ENCODE assay signal across 10 mouse cellular contexts in genomic region chr6:113342297-113342696, GRCm38 (mm10). TPM values are rescaled to one million over a fixed set of nuclear protein-coding genes. Genes with fewer than 3 reads are reported as not detected.
DNase-seq lines count a peak whose midpoint lies in the region; ATAC-seq and TF ChIP-seq lines count a peak whose summit lies in the region.
"Had no signal": no experiment of that assay in that cellular context is flagged by ENCODE, and none has a peak within 500 bp of the region (broad histone marks: within the 10 kb centered on the region; RNA-seq: fewer than 3 reads in every experiment).

No protein-coding gene starts in this region.

- H3K4me2 ChIP-seq in kidney, postnatal 0 days (ENCODE audit: low read length): peak overlapping the region; percentile 78
- H3K4me2 ChIP-seq in heart, postnatal 0 days (ENCODE audit: low read depth, low read length): peak overlapping the region; percentile 96
- peak overlapping the region; percentile 78 for H3K4me2 ChIP-seq in midbrain, embryonic 12.5 days (replicated peaks)

- ATAC-seq in kidney, postnatal 0 days (replicated peaks; ENCODE audit: low FRiP score, low read depth): no peak
- no peak for ATAC-seq in heart, postnatal 0 days (ENCODE audit: insufficient read depth, low read depth)
- no peak for ATAC-seq in midbrain, embryonic 12.5 days (ENCODE audit: low FRiP score, low read depth)

- H3K4me3 ChIP-seq in kidney, postnatal 0 days (replicated peaks; ENCODE audit: low read depth, low read length): 0 out of 2 replicates have a peak overlapping the region, but pooled peaks have one; percentile 9
- peak overlapping the region; percentile 16; the same call in 1 of the 2 replicates for H3K4me3 ChIP-seq in embryonic facial prominence, embryonic 10.5 days
- H3K4me3 ChIP-seq in heart, postnatal 0 days (ENCODE audit: low read depth, low read length): peak overlapping the region; percentile 91; the same call in 1 of the 2 replicates
- no peak overlapping the region for H3K4me3 ChIP-seq in midbrain, embryonic 12.5 days

- no peak for TF ChIP-seq EP300 in heart, postnatal 0 days (IDR thresholded peaks at IDR 0.05; ENCODE audit: low read depth)

- no peak overlapping the region for H3K27ac ChIP-seq in kidney, postnatal 0 days
- H3K27ac ChIP-seq in embryonic facial prominence, embryonic 10.5 days (replicated peaks): no peak overlapping the region; the same call in 1 of the 2 replicates
- H3K27ac ChIP-seq in heart, postnatal 0 days (ENCODE audit: low read depth): no peak overlapping the region; the same call in 1 of the 2 replicates
- H3K27ac ChIP-seq in midbrain, embryonic 12.5 days (replicated peaks): 0 out of 2 replicates have a peak overlapping the region, but pooled peaks have one; percentile 15

- peaks cover 27% of the 10 kb centered on the region for H3K4me1 ChIP-seq in kidney, postnatal 0 days (replicated peaks; ENCODE audit: insufficient read depth, low read length)
- peaks cover 29% of the 10 kb centered on the region for H3K4me1 ChIP-seq in embryonic facial prominence, embryonic 10.5 days
- H3K4me1 ChIP-seq in heart, postnatal 0 days (ENCODE audit: control insufficient read depth, insufficient read depth): peaks cover 37% of the 10 kb centered on the region
- H3K4me1 ChIP-seq in midbrain, embryonic 12.5 days: peaks cover 24% of the 10 kb centered on the region

- no peaks in the 10 kb centered on the region for H3K9me3 ChIP-seq in kidney, postnatal 0 days (replicated peaks; ENCODE audit: low read length)
- no peaks in the 10 kb centered on the region for H3K9me3 ChIP-seq in embryonic facial prominence, embryonic 10.5 days
- no peaks in the 10 kb centered on the region for H3K9me3 ChIP-seq in heart, postnatal 0 days (replicated peaks; ENCODE audit: control insufficient read depth, low read length)
- no peaks in the 10 kb centered on the region for H3K9me3 ChIP-seq in midbrain, embryonic 12.5 days

- no peaks in the 10 kb centered on the region for H3K27me3 ChIP-seq in kidney, postnatal 0 days (ENCODE audit: insufficient read depth, low read length)
- H3K27me3 ChIP-seq in embryonic facial prominence, embryonic 10.5 days (replicated peaks; ENCODE audit: low read depth, poor library complexity, severe bottlenecking): no peaks in the 10 kb centered on the region
- H3K27me3 ChIP-seq in heart, postnatal 0 days (ENCODE audit: control insufficient read depth, insufficient read depth, low read length): no peaks in the 10 kb centered on the region
- H3K27me3 ChIP-seq in midbrain, embryonic 12.5 days: no peaks in the 10 kb centered on the region

- no peak for TF ChIP-seq CTCF in kidney, postnatal 0 days (IDR thresholded peaks at IDR 0.05; ENCODE audit: low read depth)
- TF ChIP-seq CTCF in heart, postnatal 0 days (IDR thresholded peaks at IDR 0.05; ENCODE audit: low read depth): no peak

- peak; percentile 58 for DNase-seq in kidney, postnatal 0 days (ENCODE audit: low spot score)
- no peak for DNase-seq in kidney, adult 11 months
- peak; percentile 16 for DNase-seq in embryonic facial prominence, embryonic 10.5 days (ENCODE audit: low spot score)
- no peak for DNase-seq in heart, postnatal 0 days (ENCODE audit: low spot score)
- no peak for DNase-seq in layer of hippocampus, adult 11-12 months (ENCODE audit: low spot score)
- no peak for DNase-seq in spleen, postnatal 14 days (ENCODE audit: low spot score in 2 of 2)
- no peak for DNase-seq in cerebellum, postnatal 4 days (ENCODE audit: low spot score in 2 of 2)
- DNase-seq: lung, adult 2 months; thymus, postnatal 14 days had no signal

- 0 out of 2 replicates have a peak overlapping the region, but pooled peaks have one; percentile 27 for H3K9ac ChIP-seq in kidney, postnatal 0 days (ENCODE audit: low read depth, low read length)
- H3K9ac ChIP-seq in heart, postnatal 0 days (replicated peaks; ENCODE audit: low read depth, low read length): no peak overlapping the region
- no peak overlapping the region for H3K9ac ChIP-seq in midbrain, embryonic 12.5 days (replicated peaks)

- WGBS in kidney, postnatal 0 days: 15% methylated on average over 6 of the region's 7 CpGs
- 54% methylated on average over 4 of the region's 7 CpGs for WGBS in embryonic facial prominence, embryonic 10.5 days
- 18% methylated on average over 5 of the region's 7 CpGs for WGBS in heart, postnatal 0 days
- 51% methylated on average over 4 of the region's 7 CpGs for WGBS in midbrain, embryonic 12.5 days

- H3K36me3 ChIP-seq in kidney, postnatal 0 days (ENCODE audit: insufficient read depth, low read length): peaks cover 27% of the 10 kb centered on the region; the same call in 1 of the 2 replicates
- H3K36me3 ChIP-seq in embryonic facial prominence, embryonic 10.5 days (replicated peaks): peaks cover 30% of the 10 kb centered on the region
- H3K36me3 ChIP-seq in heart, postnatal 0 days (replicated peaks; ENCODE audit: control insufficient read depth, insufficient read depth, low read length): peaks cover 39% of the 10 kb centered on the region
- peaks cover 26% of the 10 kb centered on the region for H3K36me3 ChIP-seq in midbrain, embryonic 12.5 days

RNA-seq across cellular contexts. Expression of gene Camk1, which starts 1.5 kb away (rescaled TPM):
- 90.6 and 99.7 TPM in 2 replicates for polyA plus RNA-seq in kidney, postnatal 0 days (2015; fragmentation: Nextera tagmentation; extraction: Ambion mirVana)
- polyA plus RNA-seq in embryonic facial prominence, embryonic 10.5 days (2016; fragmentation: Nextera tagmentation; extraction: Ambion mirVana): 47.0 and 48.9 TPM in 2 replicates
- total RNA-seq in heart, postnatal 0 days (2014; rRNA removed; ENCODE audit: low replicate concordance): 105 and 115 TPM in 2 replicates
- polyA plus RNA-seq in heart, postnatal 0 days (2015; fragmentation: Nextera tagmentation; extraction: Ambion mirVana): 94.5 and 98.4 TPM in 2 replicates
- 66.5 and 67.4 TPM in 2 replicates for polyA plus RNA-seq in midbrain, embryonic 12.5 days (2016; fragmentation: Nextera tagmentation; extraction: Ambion mirVana)

RNA-seq across cellular contexts. Expression of gene Ogg1, which starts 15.5 kb away (rescaled TPM):
- polyA plus RNA-seq in kidney, postnatal 0 days (2015; fragmentation: Nextera tagmentation; extraction: Ambion mirVana): 14.0 TPM in 2 replicates
- 17.8 and 20.0 TPM in 2 replicates for polyA plus RNA-seq in embryonic facial prominence, embryonic 10.5 days (2016; fragmentation: Nextera tagmentation; extraction: Ambion mirVana)
- total RNA-seq in heart, postnatal 0 days (2014; rRNA removed; ENCODE audit: low replicate concordance): 8.0 and 12.6 TPM in 2 replicates
- polyA plus RNA-seq in heart, postnatal 0 days (2015; fragmentation: Nextera tagmentation; extraction: Ambion mirVana): 6.4 and 7.0 TPM in 2 replicates
- polyA plus RNA-seq in midbrain, embryonic 12.5 days (2016; fragmentation: Nextera tagmentation; extraction: Ambion mirVana): 11.7 and 13.6 TPM in 2 replicates

RNA-seq across cellular contexts. Expression of gene Brpf1, which starts 35.4 kb away (rescaled TPM):
- polyA plus RNA-seq in kidney, postnatal 0 days (2015; fragmentation: Nextera tagmentation; extraction: Ambion mirVana): 12.2 and 12.5 TPM in 2 replicates
- 24.8 and 26.0 TPM in 2 replicates for polyA plus RNA-seq in embryonic facial prominence, embryonic 10.5 days (2016; fragmentation: Nextera tagmentation; extraction: Ambion mirVana)
- total RNA-seq in heart, postnatal 0 days (2014; rRNA removed; ENCODE audit: low replicate concordance): 15.2 and 16.8 TPM in 2 replicates
- 5.1 and 6.4 TPM in 2 replicates for polyA plus RNA-seq in heart, postnatal 0 days (2015; fragmentation: Nextera tagmentation; extraction: Ambion mirVana)
- polyA plus RNA-seq in midbrain, embryonic 12.5 days (2016; fragmentation: Nextera tagmentation; extraction: Ambion mirVana): 29.6 and 31.2 TPM in 2 replicates

RNA-seq across cellular contexts. Expression of gene Tada3, which starts 35.4 kb away (rescaled TPM):
- 37.9 and 39.9 TPM in 2 replicates for polyA plus RNA-seq in kidney, postnatal 0 days (2015; fragmentation: Nextera tagmentation; extraction: Ambion mirVana)
- polyA plus RNA-seq in embryonic facial prominence, embryonic 10.5 days (2016; fragmentation: Nextera tagmentation; extraction: Ambion mirVana): 48.1 and 48.4 TPM in 2 replicates
- total RNA-seq in heart, postnatal 0 days (2014; rRNA removed; ENCODE audit: low replicate concordance): 11.6 and 45.1 TPM in 2 replicates
- polyA plus RNA-seq in heart, postnatal 0 days (2015; fragmentation: Nextera tagmentation; extraction: Ambion mirVana): 28.9 and 30.2 TPM in 2 replicates
- polyA plus RNA-seq in midbrain, embryonic 12.5 days (2016; fragmentation: Nextera tagmentation; extraction: Ambion mirVana): 63.2 and 64.5 TPM in 2 replicates

RNA-seq across cellular contexts. Expression of gene Arpc4, which starts 35.6 kb away (rescaled TPM):
- 375 and 420 TPM in 2 replicates for polyA plus RNA-seq in kidney, postnatal 0 days (2015; fragmentation: Nextera tagmentation; extraction: Ambion mirVana)
- 377 and 387 TPM in 2 replicates for polyA plus RNA-seq in embryonic facial prominence, embryonic 10.5 days (2016; fragmentation: Nextera tagmentation; extraction: Ambion mirVana)
- 129 and 146 TPM in 2 replicates for total RNA-seq in heart, postnatal 0 days (2014; rRNA removed; ENCODE audit: low replicate concordance)
- 201 and 203 TPM in 2 replicates for polyA plus RNA-seq in heart, postnatal 0 days (2015; fragmentation: Nextera tagmentation; extraction: Ambion mirVana)
- 332 and 360 TPM in 2 replicates for polyA plus RNA-seq in midbrain, embryonic 12.5 days (2016; fragmentation: Nextera tagmentation; extraction: Ambion mirVana)

Comparison
In these comparisons a context has a peak if more than half of its experiments do, and no peak if none do; other contexts are left out.
1. DNase-seq: peak in kidney, postnatal 0 days (single experiment) and embryonic facial prominence, embryonic 10.5 days (single experiment); none in kidney, adult 11 months (single experiment), heart, postnatal 0 days (single experiment), layer of hippocampus, adult 11-12 months (single experiment), spleen, postnatal 14 days (0 of 2) and cerebellum, postnatal 4 days (0 of 2).
2. Peak in every context shown above with its lines, with median percentiles within 50 percentile points of each other: H3K4me2 ChIP-seq.